Mouse (Mus musculus) lung, adult 2 months (tissue): ENCODE results near the gene Ccdc91.

Experiments used
- CTCF ChIP-seq: fragments of 200-500 bp; IDR thresholded peaks from 2 replicates; pipeline ENCODE4 v1.5.1; 2011; ENCODE audit warnings: mild to moderate bottlenecking, low read length, control low read depth; ENCODE audit not compliant: insufficient read depth
- POLR2A ChIP-seq: fragments of 200-500 bp; IDR thresholded peaks from 2 replicates; pipeline ENCODE4 v1.6.1; 2011; ENCODE audit warnings: low read depth, mild to moderate bottlenecking, control low read depth, low read length, borderline replicate concordance; ENCODE audit errors: extremely low read depth

DNA sequence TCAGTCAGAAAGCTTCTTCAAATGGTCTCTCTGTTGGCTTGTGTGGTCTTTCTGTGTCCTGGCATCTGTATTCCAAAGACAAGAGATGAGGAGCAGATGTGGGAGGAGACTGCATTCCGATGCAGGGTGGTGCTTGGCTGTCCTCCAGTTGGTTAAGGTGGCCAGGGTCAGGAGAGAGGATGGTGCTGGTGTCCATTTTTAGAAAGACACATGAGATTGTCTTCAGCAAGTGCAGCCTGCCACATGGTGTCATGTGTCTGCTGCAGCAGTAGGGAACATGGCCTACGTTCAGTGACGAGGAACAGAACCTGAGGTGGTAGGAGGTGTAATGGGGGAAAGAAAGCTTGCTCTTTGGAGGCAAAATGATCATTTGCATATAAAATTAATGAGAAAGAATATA, 25.8 kb downstream of the Ccdc91 start:
- TF ChIP-seq CTCF (no peak), POLR2A (no peak)
